Mouse (Mus musculus) midbrain, embryonic 14.5 days (tissue): ENCODE data around the gene Galnt15. TPM values are rescaled to one million over a fixed set of nuclear protein-coding genes. Genes with fewer than 3 reads are reported as not detected.

Source experiments
- ATAC-seq: fragments of 200-750 bp; cut with Nextera tagmentation; 2 replicates; pipeline ENCODE4 v1.8.0; 2017; ENCODE audit warnings: moderate number of reproducible peaks, moderate library complexity; ENCODE audit not compliant: low FRiP score, low TSS enrichment
- DNase-seq: peaks from one replicate; pipeline ENCODE4 v3.0.0-alpha.2; 2015
- H3K27ac ChIP-seq: fragments of 300-500 bp; sonication (generic); replicated peaks from 2 replicates; pipeline ENCODE4 v1.5.1; 2014; ENCODE audit warnings: mild to moderate bottlenecking, low read depth, low read length, moderate library complexity
- H3K27me3 ChIP-seq: fragments of 300-500 bp; sonication (generic); 2 replicates; pipeline ENCODE4 v1.6.1; 2014; ENCODE audit warnings: low read length, control low read depth, mixed read lengths; ENCODE audit not compliant: control insufficient read depth, insufficient read depth
- H3K36me3 ChIP-seq: fragments of 300-500 bp; sonication (generic); 2 replicates; pipeline ENCODE4 v1.6.1; 2014; ENCODE audit warnings: low read length, control low read depth; ENCODE audit not compliant: control insufficient read depth, insufficient read depth
- H3K4me1 ChIP-seq: fragments of 300-500 bp; sonication (generic); 2 replicates; pipeline ENCODE4 v1.6.1; 2014; ENCODE audit warnings: mild to moderate bottlenecking, antibody characterized with exemption, low read length, control low read depth; ENCODE audit not compliant: control insufficient read depth, insufficient read depth
- H3K4me2 ChIP-seq: fragments of 300-500 bp; sonication (generic); 2 replicates; pipeline ENCODE4 v1.6.1; 2014; ENCODE audit warnings: mild to moderate bottlenecking, low read length, moderate library complexity
- H3K4me3 ChIP-seq: fragments of 300-500 bp; sonication (generic); replicated peaks from 2 replicates; pipeline ENCODE4 v1.5.1; 2014; ENCODE audit warnings: low read depth, low read length
- H3K9ac ChIP-seq: fragments of 300-500 bp; sonication (generic); replicated peaks from 2 replicates; pipeline ENCODE4 v1.6.1; 2014; ENCODE audit warnings: mild to moderate bottlenecking, low read length, moderate library complexity
- H3K9me3 ChIP-seq: fragments of 300-500 bp; sonication (generic); 2 replicates; pipeline ENCODE4 v1.6.1; 2016; ENCODE audit warnings: low read length, control low read depth, mixed read lengths; ENCODE audit not compliant: control insufficient read depth
- WGBS: fragments of 180-500 bp; shearing (Covaris S2); extraction: QIAGEN DNeasy Blood & Tissue Kit; methylation state at CpG from one replicate; pipeline ENCODE4 v1.1.7; 2014; 5-methylcytosine and 5-hydroxymethylcytosine counted together
- polyA plus RNA-seq: library from polyadenylated mRNA; unstranded; fragments of >200 nt; fragmentation: Nextera tagmentation; extraction: Ambion mirVana; gene quantifications from 2 replicates; pipeline ENCODE4 v1.2.1, GENCODE M21; 2014

The Galnt15 gene
- polyA plus RNA-seq, 1 experiment from 2014 or later, result 0.25 TPM

GRCm38 (mm10) chr14:32023891-32024290 lies 4.9 kb upstream of the Galnt15 start:
- DNase-seq (no peak), ATAC-seq (no peak)
- no peak overlapping the region for H3K4me2 ChIP-seq
- peaks cover 5% of the 10 kb centered on the region for H3K4me1 ChIP-seq
- H3K4me3 ChIP-seq, result no peak overlapping the region
- no peaks in the 10 kb centered on the region for H3K36me3 ChIP-seq
- WGBS, result 88% methylated on average over 4 of the region's 4 CpGs
- H3K9ac ChIP-seq, result no peak overlapping the region
- no peaks in the 10 kb centered on the region for H3K9me3 ChIP-seq
- H3K27ac ChIP-seq, result no peak overlapping the region
- no peaks in the 10 kb centered on the region for H3K27me3 ChIP-seq

DNA sequence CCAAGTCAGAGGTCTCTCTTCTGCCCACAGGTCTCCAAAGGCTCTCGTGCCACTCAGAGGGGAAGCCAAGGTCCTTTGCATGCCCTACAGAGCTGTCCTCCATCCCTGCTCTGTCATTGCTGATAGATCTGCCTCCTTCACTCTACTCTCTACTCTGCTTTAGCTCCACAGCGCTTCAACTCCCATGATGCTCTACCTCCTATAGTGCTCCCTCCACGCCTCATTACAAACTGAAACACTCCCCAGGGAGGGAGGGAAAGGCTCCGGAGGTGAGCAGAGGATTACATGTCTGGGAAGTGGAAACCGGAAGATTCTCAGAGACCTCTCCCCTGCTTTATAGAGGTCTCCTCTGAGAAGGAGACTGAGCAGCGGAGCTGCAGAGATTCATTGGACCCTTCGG lies 1.6 kb upstream of the Galnt15 start:
- no peak for ATAC-seq
- Histone ChIP-seq H3K4me3 (no peak overlapping the region), H3K27ac (no peak overlapping the region), H3K4me1 (peaks cover 9% of the 10 kb centered on the region), H3K27me3 (no peaks in the 10 kb centered on the region), H3K4me2 (no peak overlapping the region), H3K36me3 (no peaks in the 10 kb centered on the region), H3K9ac (no peak overlapping the region), H3K9me3 (no peaks in the 10 kb centered on the region)
- DNase-seq, result no peak
- WGBS, result 50% methylated on average over 7 of the region's 7 CpGs

- no peaks in the 10 kb centered on the region for H3K27me3 ChIP-seq
- no peaks in the 10 kb centered on the region for H3K9me3 ChIP-seq
- H3K27ac ChIP-seq, result no peak overlapping the region
- no peak overlapping the region for H3K4me3 ChIP-seq
- no peaks in the 10 kb centered on the region for H3K36me3 ChIP-seq
- no peak overlapping the region for H3K4me2 ChIP-seq
- no peak overlapping the region for H3K9ac ChIP-seq
- 80% methylated on average over 14 of the region's 14 CpGs for WGBS
- no peak for DNase-seq
- ATAC-seq, result no peak
- H3K4me1 ChIP-seq, result peaks cover 9% of the 10 kb centered on the region
Measured at GRCm38 (mm10) chr14:32029411-32029992, 713 bp downstream of the Galnt15 start.

GRCm38 (mm10) chr14:32030073-32030472 lies 1.3 kb downstream of the Galnt15 start:
- no peak overlapping the region for H3K4me3 ChIP-seq
- peaks cover 9% of the 10 kb centered on the region for H3K4me1 ChIP-seq
- ATAC-seq (no peak), DNase-seq (no peak)
- H3K27me3 ChIP-seq, result no peaks in the 10 kb centered on the region
- H3K9ac ChIP-seq, result no peak overlapping the region
- H3K27ac ChIP-seq, result no peak overlapping the region
- H3K9me3 ChIP-seq, result no peaks in the 10 kb centered on the region
- no peaks in the 10 kb centered on the region for H3K36me3 ChIP-seq
- no peak overlapping the region for H3K4me2 ChIP-seq
- WGBS, result 69% methylated on average over 5 of the region's 5 CpGs

GRCm38 (mm10) chr14:32032522-32032921 lies 3.7 kb downstream of the Galnt15 start:
- Histone ChIP-seq H3K9ac (no peak overlapping the region), H3K4me1 (peaks cover 9% of the 10 kb centered on the region), H3K36me3 (no peaks in the 10 kb centered on the region), H3K4me3 (no peak overlapping the region), H3K4me2 (no peak overlapping the region), H3K27ac (no peak overlapping the region), H3K27me3 (no peaks in the 10 kb centered on the region), H3K9me3 (no peaks in the 10 kb centered on the region)
- DNase-seq (peak; percentile 91), ATAC-seq (peak; percentile 50; the same call in 1 of the 2 replicates)
- 8% methylated on average over 4 of the region's 4 CpGs for WGBS

DNA sequence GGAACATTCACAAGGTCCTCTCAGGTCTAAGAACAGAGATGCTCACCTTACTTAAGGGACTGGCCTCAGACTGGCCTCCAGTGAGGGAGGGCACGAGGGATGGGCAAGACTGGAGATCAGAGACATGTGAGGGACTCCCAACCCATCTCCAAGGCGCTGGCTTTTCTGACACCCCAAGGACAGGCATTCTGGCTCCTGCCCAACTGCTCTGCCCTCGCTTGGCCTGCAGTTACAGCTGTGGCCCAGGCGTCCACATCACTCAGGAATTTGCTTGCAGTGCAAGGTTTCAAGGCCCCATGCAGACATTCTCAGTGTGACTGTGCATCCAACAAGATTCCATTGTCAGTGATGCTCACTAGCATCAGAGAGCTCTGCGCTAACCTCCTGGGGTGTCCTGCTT lies 7.7 kb downstream of the Galnt15 start:
- no peak overlapping the region for H3K27ac ChIP-seq
- H3K4me1 ChIP-seq, result no peaks in the 10 kb centered on the region
- no peak overlapping the region for H3K9ac ChIP-seq
- H3K27me3 ChIP-seq, result no peaks in the 10 kb centered on the region
- ATAC-seq (no peak), DNase-seq (no peak)
- H3K4me3 ChIP-seq, result no peak overlapping the region
- no peaks in the 10 kb centered on the region for H3K9me3 ChIP-seq
- WGBS, result 77% methylated on average over 5 of the region's 5 CpGs
- no peak overlapping the region for H3K4me2 ChIP-seq
- H3K36me3 ChIP-seq, result no peaks in the 10 kb centered on the region

DNA sequence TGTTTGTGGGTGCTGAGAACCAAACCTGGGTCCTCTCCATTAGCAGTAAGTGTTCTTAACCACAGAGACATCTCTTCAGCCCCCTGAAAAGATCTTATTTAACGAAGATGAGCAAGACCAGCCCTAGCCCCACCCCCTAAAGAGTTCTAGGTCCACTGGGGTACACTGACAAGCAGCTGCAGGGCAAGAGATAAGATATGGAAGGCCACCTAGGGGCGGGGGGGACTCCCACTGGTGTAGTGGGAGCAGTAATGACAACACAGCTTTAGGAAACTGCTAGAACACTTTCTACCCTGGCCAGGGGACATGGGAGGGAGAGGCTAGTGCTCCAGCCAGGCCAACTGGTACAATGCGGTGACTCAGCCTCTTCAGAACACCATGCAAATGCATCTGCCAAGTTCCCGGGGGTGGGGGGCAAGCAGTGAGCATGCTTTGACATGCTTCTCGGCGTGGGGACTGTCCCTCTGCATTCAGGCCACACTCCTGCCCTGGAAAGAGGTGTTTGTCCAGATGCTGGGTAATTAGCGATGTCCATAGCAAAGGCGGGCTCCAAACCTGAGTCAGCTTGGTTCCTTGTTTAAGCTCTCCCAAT lies 9.0 kb downstream of the Galnt15 start:
- Histone ChIP-seq H3K4me1 (no peaks in the 10 kb centered on the region), H3K4me3 (no peak overlapping the region), H3K27ac (no peak overlapping the region), H3K36me3 (no peaks in the 10 kb centered on the region), H3K27me3 (no peaks in the 10 kb centered on the region), H3K4me2 (no peak overlapping the region), H3K9ac (no peak overlapping the region), H3K9me3 (no peaks in the 10 kb centered on the region)
- DNase-seq, result no peak
- ATAC-seq, result no peak
- WGBS, result 85% methylated on average over 8 of the region's 8 CpGs

GRCm38 (mm10) chr14:32042108-32042507 lies 13.3 kb downstream of the Galnt15 start:
- Histone ChIP-seq H3K9ac (no peak overlapping the region), H3K4me2 (no peak overlapping the region), H3K4me3 (no peak overlapping the region), H3K9me3 (no peaks in the 10 kb centered on the region), H3K36me3 (no peaks in the 10 kb centered on the region), H3K4me1 (no peaks in the 10 kb centered on the region), H3K27me3 (no peaks in the 10 kb centered on the region), H3K27ac (no peak overlapping the region)
- no peak for ATAC-seq
- WGBS, result 73% methylated on average over 5 of the region's 5 CpGs
- no peak for DNase-seq

DNA sequence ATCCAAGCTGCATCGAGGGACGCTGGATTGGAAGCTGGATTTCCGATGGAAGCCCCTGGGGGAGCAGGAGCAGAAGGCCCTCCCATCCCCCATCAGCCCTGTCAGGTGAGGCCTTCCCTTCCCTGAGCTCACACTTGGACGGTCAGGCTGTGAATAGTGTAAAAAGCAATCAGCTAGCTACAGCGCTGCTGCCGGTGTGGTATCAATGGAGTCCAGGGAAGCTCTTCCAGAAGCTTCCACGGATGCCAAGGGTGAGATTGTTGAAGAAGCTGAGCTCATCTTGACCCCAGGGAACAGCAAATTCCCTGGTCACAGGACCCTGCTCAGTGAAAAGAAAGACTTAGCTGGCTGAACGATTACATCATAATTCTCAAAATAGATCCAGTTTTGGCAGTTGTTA lies 17.6 kb downstream of the Galnt15 start:
- WGBS, result 75% methylated on average over 8 of the region's 8 CpGs
- Histone ChIP-seq H3K4me3 (no peak overlapping the region), H3K27ac (no peak overlapping the region), H3K4me2 (no peak overlapping the region), H3K4me1 (no peaks in the 10 kb centered on the region), H3K9me3 (no peaks in the 10 kb centered on the region), H3K9ac (no peak overlapping the region), H3K36me3 (no peaks in the 10 kb centered on the region), H3K27me3 (no peaks in the 10 kb centered on the region)
- no peak for ATAC-seq
- DNase-seq, result no peak
